Mouse (Mus musculus) testis, adult 2 months (tissue): ENCODE results near the gene H2al1i.
"Not testable (repeated sequence)": the region's sequence is repeated elsewhere in the genome, so short reads cannot be mapped to it uniquely, and the experiment has no call there.

ENCODE experiments used
- CTCF ChIP-seq: fragments of 200-500 bp; IDR thresholded peaks from 2 replicates; pipeline ENCODE4 v1.5.1; 2012; ENCODE audit warnings: low read depth, mild to moderate bottlenecking, inconsistent platforms, low read length, moderate library complexity; ENCODE audit not compliant: control insufficient read depth, insufficient read depth, insufficient replicate concordance
- POLR2A ChIP-seq: fragments of 200-500 bp; IDR thresholded peaks from 2 replicates; pipeline ENCODE4 v1.6.1; 2012; ENCODE audit warnings: low read depth, mild to moderate bottlenecking, inconsistent platforms, low read length, moderate library complexity; ENCODE audit not compliant: control insufficient read depth

GRCm38 (mm10) chrX:11317956-11318355, 6.5 kb upstream of the H2al1i start, which contains the start of gene H2al1g:
- TF ChIP-seq POLR2A, CTCF: not testable (repeated sequence)
